Mouse (Mus musculus) spleen, postnatal 10 days (tissue): ENCODE results near the gene Mgat2.

ENCODE experiments used
- DNase-seq, 2 experiments: peaks; one replicate each; pipeline ENCODE4 v3.0.0; 2021 to 2022; ENCODE audit warnings: low spot score in 2 of 2

Gene Mgat2

GRCm38 (mm10) chr12:69211057-69211456 lies 27.1 kb downstream of the Mgat2 start:
- DNase-seq, result no peak

GRCm38 (mm10) chr12:69213186-69213777 lies 29.3 kb downstream of the Mgat2 start:
- no peak for DNase-seq

GRCm38 (mm10) chr12:69214393-69214792 lies 30.4 kb downstream of the Mgat2 start:
- no peak for DNase-seq

DNA sequence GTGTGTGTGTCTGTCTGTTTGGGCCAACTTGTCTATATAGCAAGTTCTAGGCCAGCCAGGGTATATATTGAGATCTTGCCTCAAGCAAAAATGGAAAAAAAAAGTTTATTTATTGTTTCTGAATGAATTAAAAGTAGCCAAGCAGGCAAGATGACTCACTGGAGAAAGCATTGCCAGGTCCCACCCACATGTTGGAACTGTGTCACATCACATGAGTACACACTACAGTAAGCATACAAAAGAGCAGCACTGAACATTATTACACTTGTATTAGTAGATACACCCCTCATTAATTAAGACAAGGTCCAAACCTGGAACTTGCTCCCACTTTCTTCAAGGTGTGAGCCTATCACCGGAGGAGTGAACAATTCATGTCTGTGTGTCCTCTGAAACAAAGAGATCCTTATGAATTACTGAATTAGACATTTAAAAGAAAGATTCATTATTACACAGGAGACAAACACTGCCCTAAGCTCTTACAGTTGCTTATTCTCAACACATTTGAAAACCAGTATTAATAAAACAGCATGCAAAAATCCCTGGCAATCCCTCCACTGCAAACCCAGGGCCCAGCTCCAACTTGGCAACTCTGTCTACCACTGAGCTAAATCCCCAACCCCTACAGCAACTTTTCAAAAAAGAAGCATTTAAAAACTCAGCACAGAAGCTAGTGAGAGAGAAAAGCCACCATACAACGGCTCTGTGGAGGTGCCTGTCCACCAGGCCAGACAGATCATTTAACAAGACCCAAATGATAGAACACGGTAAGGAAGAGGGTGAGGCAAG lies 31.2 kb downstream of the Mgat2 start:
- DNase-seq, result no peak

DNA sequence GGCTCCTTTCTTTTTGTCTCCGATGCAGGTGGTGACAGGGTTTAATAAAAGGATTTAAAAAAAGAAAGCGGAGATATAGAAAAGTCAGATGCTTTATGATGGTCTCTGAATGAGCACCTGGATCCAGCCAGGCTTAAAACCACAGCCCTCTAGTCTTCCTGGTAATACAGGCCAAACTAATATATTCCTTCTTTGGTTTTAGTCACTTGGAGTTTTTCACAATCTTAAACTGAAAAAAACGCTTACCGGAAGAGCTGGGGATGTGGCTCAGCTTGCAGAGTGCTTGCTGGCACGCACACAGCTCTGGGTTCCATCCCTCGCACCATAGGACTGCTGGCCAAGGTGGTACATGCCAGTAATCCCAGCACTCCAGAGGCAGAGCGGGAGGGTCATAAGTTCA lies 32.6 kb downstream of the Mgat2 start:
- no peak for DNase-seq

DNA sequence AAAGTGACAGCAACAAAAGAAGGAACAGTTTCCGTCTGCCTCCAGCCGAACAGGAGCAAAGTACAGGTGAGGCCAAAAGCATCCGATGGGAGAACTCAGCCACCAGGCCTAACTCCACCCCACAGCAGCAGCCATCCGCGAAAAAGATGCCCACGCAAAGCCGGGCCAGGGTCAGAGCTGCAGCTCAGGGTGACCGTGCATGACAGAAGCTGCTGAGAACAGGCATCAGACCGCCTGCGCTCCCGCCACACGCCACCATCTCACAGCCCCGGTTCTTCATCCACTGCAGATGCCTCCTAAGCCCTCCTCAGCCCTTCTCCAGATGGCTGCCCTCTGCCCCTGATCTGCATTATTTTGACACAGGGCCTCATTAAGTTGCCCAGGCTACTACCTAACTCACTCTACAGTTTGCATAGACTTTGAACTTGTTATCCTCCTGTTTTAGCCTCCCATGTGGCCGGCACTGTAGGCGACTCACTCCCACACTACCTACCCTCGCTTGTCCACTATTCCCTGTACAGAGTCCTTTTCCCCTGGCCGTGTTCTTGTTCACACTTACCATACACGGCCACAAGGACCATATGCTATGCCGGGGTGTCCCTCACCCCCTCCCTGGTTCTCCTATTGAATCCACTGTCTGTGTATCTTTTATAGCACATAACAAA lies 36.8 kb downstream of the Mgat2 start:
- DNase-seq, result no peak

- peak; percentile 89 to 93 for DNase-seq
Measured at GRCm38 (mm10) chr12:69227776-69228466, 44.0 kb downstream of the Mgat2 start, which contains the start of gene Pole2. Pole2 (minus strand) TSS chr12:69228195.

DNA sequence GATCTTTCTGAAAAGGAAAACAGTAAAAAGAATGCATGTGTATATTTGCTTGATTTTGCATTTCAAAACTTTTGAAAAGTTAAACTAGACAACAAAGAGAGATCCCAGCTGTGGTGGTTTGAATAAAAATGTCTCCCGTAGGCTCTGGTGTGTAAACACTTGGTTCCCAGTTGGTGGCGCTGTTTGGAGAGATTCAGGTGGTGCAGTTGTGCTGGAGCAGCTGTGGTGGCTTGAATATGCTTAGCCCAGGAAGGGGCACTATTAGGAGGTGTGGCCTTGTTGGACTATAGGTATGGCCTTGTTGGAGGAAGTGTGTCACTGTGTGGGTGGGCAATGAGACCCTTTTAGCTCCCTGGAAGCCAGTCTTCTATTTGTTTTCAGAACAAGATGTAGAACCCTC lies 45.3 kb downstream of the Mgat2 start:
- peak; percentile 28 to 78 for DNase-seq

DNA sequence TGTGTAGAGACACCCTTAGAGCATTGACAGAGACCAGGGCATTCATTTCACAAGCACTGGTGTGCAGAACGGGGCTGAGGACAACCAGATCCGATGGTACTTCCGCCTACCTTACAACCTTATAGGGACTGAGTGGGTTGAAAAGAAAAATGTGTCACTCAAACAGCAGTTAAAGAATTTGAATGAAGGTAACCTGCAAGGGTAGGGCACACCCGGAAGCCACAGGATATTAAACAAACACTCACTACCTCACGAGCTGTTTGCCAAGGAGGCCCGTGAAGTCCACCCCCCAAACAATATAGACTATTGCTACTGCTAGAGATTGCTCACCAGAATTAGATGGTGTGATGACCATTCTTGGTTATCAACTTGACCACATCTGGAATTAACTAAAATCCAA lies 51.8 kb downstream of the Mgat2 start:
- no peak for DNase-seq
